Mouse (Mus musculus) lung, postnatal 0 days (tissue): Measurements from ENCODE around the gene Gps2.

ENCODE experiments used
- CTCF ChIP-seq: IDR thresholded peaks from 2 replicates; pipeline ENCODE4 v1.5.1; 2016; ENCODE audit warnings: antibody characterized with exemption, mild to moderate bottlenecking
- EP300 ChIP-seq: IDR thresholded peaks from 2 replicates; pipeline ENCODE4 v1.6.1; 2016; ENCODE audit warnings: antibody characterized with exemption, mild to moderate bottlenecking, control low read depth

- TF ChIP-seq CTCF (no peak), EP300 (no peak)
Measured at GRCm38 (mm10) chr11:69895291-69895690, 18.4 kb upstream of the Gps2 start, which contains the start of gene Acap1.
